Mouse (Mus musculus): ENCODE measurements around the gene Pclo. TPM values are rescaled to one million over a fixed set of nuclear protein-coding genes. Genes with fewer than 3 reads are reported as not detected.

Gene Pclo
- polyA plus RNA-seq, 1 experiment, result 32.8 TPM

DNA sequence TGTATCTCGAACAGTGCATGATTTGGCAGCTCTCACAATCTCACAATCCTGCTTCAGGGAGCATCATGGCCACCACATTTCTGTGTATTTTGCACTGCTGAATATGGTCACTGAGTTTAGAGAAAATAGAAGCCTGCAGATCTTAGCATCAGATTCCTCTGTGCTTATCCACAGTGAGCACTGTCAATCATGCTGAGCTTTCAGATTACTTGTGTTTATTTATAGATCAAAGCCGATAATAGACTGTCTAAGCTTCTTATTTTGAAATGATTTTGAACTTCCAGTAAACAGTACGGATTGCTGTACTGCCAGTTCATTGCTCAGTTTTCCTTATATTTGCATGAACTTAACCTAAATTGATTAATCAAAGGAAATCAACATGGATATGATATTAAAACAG, 208.9 kb downstream of the Pclo start:
- H3K4me1 ChIP-seq (ENCODE audit: control insufficient read depth, insufficient read depth, low read length), result no peaks in the 10 kb centered on the region
- TF ChIP-seq CTCF (IDR thresholded peaks at IDR 0.05; ENCODE audit: insufficient read depth, low read depth, low read length), result no peak
- WGBS, result 82% methylated on average over 3 of the region's 3 CpGs
- no peak overlapping the region for H3K27ac ChIP-seq (ENCODE audit: insufficient read depth, low read depth, low read length)
- no peak overlapping the region for H3K4me3 ChIP-seq (ENCODE audit: insufficient read depth, low read depth, low read length)

GRCm38 (mm10) chr5:14728676-14729253, 214.0 kb downstream of the Pclo start:
- H3K4me1 ChIP-seq (ENCODE audit: control insufficient read depth, insufficient read depth, low read length), result no peaks in the 10 kb centered on the region
- TF ChIP-seq CTCF (IDR thresholded peaks at IDR 0.05; ENCODE audit: insufficient read depth, low read depth, low read length) (no peak), POLR2A (IDR thresholded peaks at IDR 0.05; ENCODE audit: insufficient read depth, low read depth, low read length) (no peak)
- H3K27ac ChIP-seq (ENCODE audit: insufficient read depth, low read depth, low read length), result no peak overlapping the region
- H3K4me3 ChIP-seq (ENCODE audit: insufficient read depth, low read depth, low read length), result no peak overlapping the region
- WGBS, result 80% methylated on average over 3 of the region's 3 CpGs

DNA sequence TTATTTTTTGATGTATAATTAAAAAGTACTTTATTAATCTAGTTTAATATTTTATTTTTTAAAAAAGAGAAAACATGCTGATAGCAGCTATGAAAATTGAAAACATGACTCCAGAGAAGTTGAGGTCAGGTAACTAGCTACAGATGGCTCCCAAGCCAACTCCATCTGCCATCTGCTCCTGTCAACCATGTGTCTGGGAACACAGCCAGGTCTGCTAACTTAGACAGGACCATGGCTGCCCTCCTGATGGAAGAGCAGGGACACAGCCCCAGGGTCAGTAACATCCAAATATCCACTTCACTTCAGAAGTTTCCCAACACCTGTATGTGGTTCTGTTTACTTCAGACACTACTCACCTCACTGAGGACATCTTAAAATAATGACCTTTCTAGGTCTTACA, 236.2 kb downstream of the Pclo start:
- H3K4me1 ChIP-seq (ENCODE audit: control insufficient read depth, insufficient read depth, low read length), result no peaks in the 10 kb centered on the region

GRCm38 (mm10) chr5:14766686-14767085, 252.0 kb downstream of the Pclo start:
- Histone ChIP-seq H3K4me3 (ENCODE audit: insufficient read depth, low read depth, low read length) (no peak overlapping the region), H3K4me1 (ENCODE audit: control insufficient read depth, insufficient read depth, low read length) (no peaks in the 10 kb centered on the region), H3K27ac (ENCODE audit: insufficient read depth, low read depth, low read length) (no peak overlapping the region)
- TF ChIP-seq POLR2A (IDR thresholded peaks at IDR 0.05; ENCODE audit: insufficient read depth, low read depth, low read length) (no peak), CTCF (IDR thresholded peaks at IDR 0.05; ENCODE audit: insufficient read depth, low read depth, low read length) (no peak)
- WGBS, result 94% methylated on average over 11 of the region's 11 CpGs

More for the DNA sequence above, 236.2 kb downstream of the Pclo start:
- no peak for TF ChIP-seq POLR2A (IDR thresholded peaks at IDR 0.05; ENCODE audit: insufficient read depth, low read depth, low read length)
- no peak for TF ChIP-seq CTCF (IDR thresholded peaks at IDR 0.05; ENCODE audit: insufficient read depth, low read depth, low read length)
- no peak overlapping the region for H3K4me3 ChIP-seq (ENCODE audit: insufficient read depth, low read depth, low read length)
- no peak overlapping the region for H3K27ac ChIP-seq (ENCODE audit: insufficient read depth, low read depth, low read length)

DNA sequence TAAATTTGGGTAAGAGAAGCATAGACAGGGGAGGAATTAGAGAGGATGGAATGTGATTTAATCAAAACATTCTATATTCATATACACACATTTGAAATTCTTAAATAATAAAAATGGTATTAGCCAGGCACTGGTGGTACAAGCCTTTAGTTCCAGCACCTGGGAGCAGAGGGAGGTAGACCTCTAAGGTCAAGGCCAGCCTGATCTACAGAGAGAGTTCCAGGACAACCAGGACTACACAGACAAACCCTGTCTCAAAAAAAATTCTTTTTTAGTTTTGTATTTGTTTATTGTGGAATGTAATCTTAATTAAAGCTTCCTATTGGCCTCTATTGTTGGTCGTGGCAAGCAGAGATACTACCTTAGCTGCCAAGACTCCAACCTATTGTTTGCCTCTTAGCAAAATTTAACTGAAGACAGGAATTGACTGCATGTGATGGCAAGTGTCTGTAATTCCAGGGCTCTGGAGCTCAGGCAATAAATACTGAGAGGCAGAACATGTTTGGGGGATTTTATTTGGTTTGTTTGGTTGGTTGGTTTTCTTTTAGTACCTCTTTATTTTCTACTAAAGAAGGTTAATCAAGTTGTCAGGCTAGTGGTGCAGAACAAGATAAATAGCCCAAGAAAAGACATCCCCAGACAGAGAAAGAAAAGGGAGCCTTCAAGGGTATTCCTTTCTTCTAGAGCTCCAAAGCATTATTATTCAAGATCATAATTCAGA, 267.8 kb downstream of the Pclo start:
- Histone ChIP-seq H3K4me1 (ENCODE audit: control insufficient read depth, insufficient read depth, low read length) (no peaks in the 10 kb centered on the region), H3K27ac (ENCODE audit: insufficient read depth, low read depth, low read length) (no peak overlapping the region), H3K4me3 (ENCODE audit: insufficient read depth, low read depth, low read length) (no peak overlapping the region)
- WGBS, result 29% methylated on average over 1 of the region's 1 CpGs
- TF ChIP-seq CTCF (IDR thresholded peaks at IDR 0.05; ENCODE audit: insufficient read depth, low read depth, low read length) (no peak), POLR2A (IDR thresholded peaks at IDR 0.05; ENCODE audit: insufficient read depth, low read depth, low read length) (no peak)

DNA sequence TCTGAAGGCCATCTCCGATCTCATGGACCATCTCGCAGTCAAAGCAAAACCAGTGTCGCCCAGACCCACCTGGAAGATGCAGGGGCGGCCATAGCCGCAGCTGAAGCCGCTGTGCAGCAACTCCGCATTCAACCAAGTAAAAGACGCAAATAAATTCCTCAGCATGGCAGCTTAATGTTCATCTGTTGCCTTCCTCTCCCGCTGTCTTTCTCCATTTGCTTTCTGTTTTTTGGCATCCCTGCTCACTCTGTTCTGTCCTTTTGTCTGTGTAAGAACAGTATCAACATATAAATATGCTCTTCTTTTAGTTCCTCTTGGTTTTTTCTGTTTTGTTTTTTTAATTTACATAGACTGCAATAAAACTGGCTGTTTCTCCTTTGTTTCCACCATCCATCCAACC, 279.2 kb downstream of the Pclo start:
- no peak overlapping the region for H3K27ac ChIP-seq (ENCODE audit: insufficient read depth, low read depth, low read length)
- 95% methylated on average over 9 of the region's 9 CpGs for WGBS
- no peak for TF ChIP-seq CTCF (IDR thresholded peaks at IDR 0.05; ENCODE audit: insufficient read depth, low read depth, low read length)
- TF ChIP-seq POLR2A (IDR thresholded peaks at IDR 0.05; ENCODE audit: insufficient read depth, low read depth, low read length), result no peak

GRCm38 (mm10) chr5:14807136-14807535, 292.4 kb downstream of the Pclo start:
- H3K4me1 ChIP-seq (ENCODE audit: control insufficient read depth, insufficient read depth, low read length), result no peaks in the 10 kb centered on the region
- H3K4me3 ChIP-seq (ENCODE audit: insufficient read depth, low read depth, low read length), result no peak overlapping the region
- no peak overlapping the region for H3K27ac ChIP-seq (ENCODE audit: insufficient read depth, low read depth, low read length)
- 5% methylated on average over 6 of the region's 6 CpGs for WGBS
- TF ChIP-seq POLR2A (IDR thresholded peaks at IDR 0.05; ENCODE audit: insufficient read depth, low read depth, low read length) (no peak), CTCF (IDR thresholded peaks at IDR 0.05; ENCODE audit: insufficient read depth, low read depth, low read length) (no peak)

More for the DNA sequence above, 279.2 kb downstream of the Pclo start:
- no peak overlapping the region for H3K4me3 ChIP-seq (ENCODE audit: insufficient read depth, low read depth, low read length)
- H3K4me1 ChIP-seq (ENCODE audit: control insufficient read depth, insufficient read depth, low read length), result no peaks in the 10 kb centered on the region

DNA sequence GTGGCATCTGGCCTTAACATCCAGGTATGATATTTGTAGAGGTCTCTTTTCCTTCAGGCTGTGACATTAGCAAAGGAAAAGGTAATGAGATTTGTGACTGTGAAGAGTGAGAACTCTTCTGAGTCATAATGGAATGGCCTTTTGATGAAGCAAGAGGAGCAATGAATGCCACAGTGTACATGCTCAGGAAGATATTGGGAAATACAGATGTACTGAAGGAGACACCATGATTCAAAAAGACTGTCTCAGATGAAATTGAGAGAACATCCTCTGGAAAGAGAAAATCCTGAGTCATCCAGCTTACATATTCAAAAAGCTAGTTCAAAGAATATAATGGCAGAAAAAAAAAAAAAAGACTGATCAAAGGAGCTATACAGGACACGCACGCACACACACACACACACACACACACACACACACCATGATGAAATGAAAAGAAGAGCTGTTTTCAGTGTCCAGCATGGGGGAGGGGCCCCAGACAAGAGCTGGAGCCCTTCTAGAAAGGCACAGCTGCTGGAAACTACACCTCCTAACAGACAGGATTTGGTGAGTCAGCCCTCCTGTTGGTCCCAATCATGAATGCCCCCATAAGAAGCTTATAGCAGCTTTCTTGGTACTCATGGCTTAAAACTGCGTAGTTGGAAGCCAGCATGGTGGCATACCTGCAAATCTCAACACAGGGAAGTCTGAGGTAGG, 318.6 kb downstream of the Pclo start:
- 58% methylated on average over 3 of the region's 3 CpGs for WGBS
- Histone ChIP-seq H3K4me1 (ENCODE audit: control insufficient read depth, insufficient read depth, low read length) (no peaks in the 10 kb centered on the region), H3K27ac (ENCODE audit: insufficient read depth, low read depth, low read length) (no peak overlapping the region), H3K4me3 (ENCODE audit: insufficient read depth, low read depth, low read length) (no peak overlapping the region)
- TF ChIP-seq CTCF (IDR thresholded peaks at IDR 0.05; ENCODE audit: insufficient read depth, low read depth, low read length) (no peak), POLR2A (IDR thresholded peaks at IDR 0.05; ENCODE audit: insufficient read depth, low read depth, low read length) (no peak)

All from olfactory bulb, adult 2 months (tissue).